Mouse (Mus musculus) forebrain, embryonic 11.5 days (tissue): ENCODE measurements around the gene Slc22a23. TPM values are rescaled to one million over a fixed set of nuclear protein-coding genes. Genes with fewer than 3 reads are reported as not detected.
A peak's percentile ranks its signal among the peaks of the same experiment; 100 is the strongest.

Experiments
- ATAC-seq: fragments of 200-750 bp; cut with Nextera tagmentation; replicated peaks from 2 replicates; pipeline ENCODE4 v1.8.0; 2017; ENCODE audit warnings: moderate TSS enrichment; ENCODE audit not compliant: low FRiP score
- DNase-seq: peaks from one replicate; pipeline ENCODE4 v3.0.0-alpha.2; 2017; ENCODE audit warnings: low spot score
- H3K27ac ChIP-seq: fragments of 300-500 bp; sonication (generic); 2 replicates; pipeline ENCODE4 v1.5.1; 2014; ENCODE audit warnings: low read depth, low read length
- H3K27me3 ChIP-seq: fragments of 300-500 bp; sonication (generic); 2 replicates; pipeline ENCODE4 v1.6.1; 2014; ENCODE audit warnings: mild to moderate bottlenecking, low read length, mixed read lengths; ENCODE audit not compliant: control insufficient read depth, insufficient read depth
- H3K36me3 ChIP-seq: fragments of 300-500 bp; sonication (generic); 2 replicates; pipeline ENCODE4 v1.6.1; 2014; ENCODE audit warnings: mild to moderate bottlenecking, low read length, moderate library complexity, mixed read lengths; ENCODE audit not compliant: control insufficient read depth, insufficient read depth
- H3K4me1 ChIP-seq: fragments of 300-500 bp; sonication (generic); replicated peaks from 2 replicates; pipeline ENCODE4 v1.6.1; 2014; ENCODE audit warnings: low read length, mixed read lengths; ENCODE audit not compliant: control insufficient read depth, insufficient read depth
- H3K4me2 ChIP-seq: fragments of 300-500 bp; sonication (generic); 2 replicates; pipeline ENCODE4 v1.6.1; 2014; ENCODE audit warnings: low read depth, mild to moderate bottlenecking, low read length, moderate library complexity, mixed read lengths; ENCODE audit not compliant: severe bottlenecking
- H3K4me3 ChIP-seq: fragments of 300-500 bp; sonication (generic); 2 replicates; pipeline ENCODE4 v1.5.1; 2014; ENCODE audit warnings: low read depth, low read length
- H3K9ac ChIP-seq: fragments of 300-500 bp; sonication (generic); 2 replicates; pipeline ENCODE4 v1.6.1; 2014; ENCODE audit warnings: low read length
- H3K9me3 ChIP-seq: fragments of 300-500 bp; sonication (generic); 2 replicates; pipeline ENCODE4 v1.6.1; 2016; ENCODE audit warnings: low read length, mixed read lengths; ENCODE audit not compliant: control insufficient read depth
- WGBS: fragments of 180-500 bp; shearing (Covaris S2); extraction: QIAGEN DNeasy Blood & Tissue Kit; methylation state at CpG from one replicate; pipeline ENCODE4 v1.1.7; 2014; 5-methylcytosine and 5-hydroxymethylcytosine counted together
- polyA plus RNA-seq: library from polyadenylated mRNA; unstranded; fragments of >200 nt; fragmentation: Nextera tagmentation; extraction: Ambion mirVana; gene quantifications from 2 replicates; pipeline ENCODE4 v1.2.1, GENCODE M21; 2014

The Slc22a23 gene
- polyA plus RNA-seq, 1 experiment from 2014 or later = 16.9 TPM

- H3K27me3 ChIP-seq = no peaks in the 10 kb centered on the region
- H3K27ac ChIP-seq = no peak overlapping the region
- H3K9me3 ChIP-seq = no peaks in the 10 kb centered on the region
- no peaks in the 10 kb centered on the region for H3K36me3 ChIP-seq
- ATAC-seq (no peak), DNase-seq (no peak)
- H3K4me1 ChIP-seq = peaks cover 8% of the 10 kb centered on the region; the same call in 1 of the 2 replicates
- 87% methylated on average over 3 of the region's 3 CpGs for WGBS
- no peak overlapping the region for H3K4me2 ChIP-seq
- H3K4me3 ChIP-seq = no peak overlapping the region
- no peak overlapping the region for H3K9ac ChIP-seq
These were observed 187.3 kb downstream of the Slc22a23 start for GRCm38 (mm10) chr13:34157596-34158157.

DNA sequence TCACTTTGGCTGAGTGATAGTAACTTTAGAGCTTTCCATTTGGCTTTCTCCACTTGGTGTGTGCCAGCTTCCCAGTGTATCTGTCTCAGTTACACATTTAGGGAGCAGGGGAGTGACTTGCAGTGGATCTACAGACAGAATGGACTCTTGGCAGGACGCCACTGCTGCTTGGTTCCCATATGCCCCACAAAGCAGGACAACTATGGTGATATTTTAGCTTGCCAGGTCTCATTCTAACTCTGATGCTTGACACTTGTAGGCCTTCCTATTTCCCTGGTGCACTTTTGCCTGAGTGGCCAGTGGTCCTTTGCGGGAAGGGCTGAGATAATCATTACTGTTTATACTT lies 188.2 kb downstream of the Slc22a23 start:
- DNase-seq (no peak), ATAC-seq (no peak)
- H3K27ac ChIP-seq = no peak overlapping the region

GRCm38 (mm10) chr13:34156133-34156839 lies 188.7 kb downstream of the Slc22a23 start:
- Histone ChIP-seq H3K4me2 (no peak overlapping the region), H3K36me3 (no peaks in the 10 kb centered on the region), H3K9me3 (no peaks in the 10 kb centered on the region), H3K4me1 (peaks cover 6% of the 10 kb centered on the region; the same call in 1 of the 2 replicates), H3K27ac (no peak overlapping the region), H3K27me3 (no peaks in the 10 kb centered on the region), H3K4me3 (no peak overlapping the region), H3K9ac (no peak overlapping the region)
- 70% methylated on average over 8 of the region's 8 CpGs for whole genome bisulfite sequencing
- no peak for DNase-seq
- no peak for ATAC-seq

More for the DNA sequence above, 188.2 kb downstream of the Slc22a23 start:
- no peaks in the 10 kb centered on the region for H3K27me3 ChIP-seq
- no peak overlapping the region for H3K4me2 ChIP-seq
- peaks cover 6% of the 10 kb centered on the region; the same call in 1 of the 2 replicates for H3K4me1 ChIP-seq
- H3K9me3 ChIP-seq = no peaks in the 10 kb centered on the region
- no peaks in the 10 kb centered on the region for H3K36me3 ChIP-seq
- 85% methylated on average over 2 of the region's 2 CpGs for WGBS
- H3K9ac ChIP-seq = no peak overlapping the region
- H3K4me3 ChIP-seq = no peak overlapping the region

DNA sequence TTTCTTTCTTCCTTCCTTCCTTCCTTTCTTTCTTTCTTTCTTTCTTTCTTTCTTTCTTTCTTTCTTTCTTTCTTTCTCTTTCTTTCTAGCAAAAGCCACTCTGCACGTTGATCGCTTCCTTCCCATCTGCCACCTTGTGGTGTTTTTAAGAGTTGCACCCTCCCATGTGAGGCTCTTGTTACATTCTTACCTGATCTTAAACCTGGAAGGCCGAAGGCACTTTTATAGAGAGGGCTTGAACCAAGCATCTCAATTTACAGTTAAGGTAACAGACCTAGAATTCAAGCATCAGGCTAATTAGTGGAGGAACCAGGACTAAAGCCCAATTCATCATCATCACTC lies 190.1 kb downstream of the Slc22a23 start:
- Histone ChIP-seq H3K36me3 (no peaks in the 10 kb centered on the region), H3K27ac (peak overlapping the region; percentile 43; the same call in 1 of the 2 replicates), H3K9me3 (no peaks in the 10 kb centered on the region), H3K4me3 (no peak overlapping the region), H3K4me1 (peaks cover 15% of the 10 kb centered on the region), H3K4me2 (peak overlapping the region; percentile 21; the same call in 1 of the 2 replicates), H3K9ac (peak overlapping the region; percentile 37; the same call in 1 of the 2 replicates), H3K27me3 (no peaks in the 10 kb centered on the region)
- 41% methylated on average over 3 of the region's 3 CpGs for WGBS
- ATAC-seq (no peak), DNase-seq (peak; percentile 68)

DNA sequence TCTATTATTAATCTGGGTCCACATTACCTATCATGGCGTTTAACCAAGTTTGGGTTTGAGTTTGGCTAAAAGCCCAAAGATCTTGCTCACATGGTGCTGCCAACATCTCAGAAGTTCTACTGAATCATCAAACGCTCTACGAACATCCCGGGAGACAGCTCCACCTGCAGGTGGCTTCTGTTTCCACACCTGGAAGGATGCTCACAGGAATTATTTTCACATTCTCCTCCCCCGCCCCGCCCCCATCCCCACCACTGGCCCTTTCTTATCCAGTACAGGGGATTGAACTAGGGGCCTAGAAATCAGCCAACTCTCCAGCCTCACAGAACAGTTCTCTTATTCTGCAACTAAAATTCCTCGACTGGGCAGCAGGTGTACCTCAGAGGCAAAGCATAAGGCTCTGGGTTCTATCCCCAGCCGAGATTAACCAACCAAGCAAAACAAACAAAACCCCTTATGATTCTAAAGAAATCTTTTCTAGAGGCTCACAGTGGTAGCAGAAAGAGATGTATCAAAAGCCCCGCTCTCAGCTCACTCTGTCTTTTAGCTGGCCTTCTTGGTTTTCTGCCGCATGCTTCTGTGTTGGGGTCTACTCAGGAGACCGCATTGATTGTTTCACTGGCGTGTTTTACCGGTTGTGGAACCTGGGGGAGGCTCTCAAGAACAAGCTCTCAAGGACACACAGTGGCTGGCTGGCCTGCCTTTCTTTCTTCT lies 190.6 kb downstream of the Slc22a23 start:
- ATAC-seq (peak; percentile 64), DNase-seq (peak; percentile 87)
- Histone ChIP-seq H3K27me3 (no peaks in the 10 kb centered on the region), H3K27ac (peak overlapping the region; percentile 43; the same call in 1 of the 2 replicates), H3K9me3 (no peaks in the 10 kb centered on the region), H3K9ac (peak overlapping the region; percentile 37; the same call in 1 of the 2 replicates), H3K4me3 (no peak overlapping the region), H3K4me2 (peak overlapping the region; percentile 21; the same call in 1 of the 2 replicates), H3K36me3 (no peaks in the 10 kb centered on the region), H3K4me1 (peaks cover 20% of the 10 kb centered on the region)
- 47% methylated on average over 13 of the region's 13 CpGs for WGBS

GRCm38 (mm10) chr13:34153254-34154011 lies 191.5 kb downstream of the Slc22a23 start:
- H3K4me3 ChIP-seq = no peak overlapping the region
- H3K27ac ChIP-seq = peak overlapping the region; percentile 41; the same call in 1 of the 2 replicates
- ATAC-seq (no peak), DNase-seq (no peak)
- no peaks in the 10 kb centered on the region for H3K9me3 ChIP-seq
- WGBS = 87% methylated on average over 4 of the region's 5 CpGs
- no peaks in the 10 kb centered on the region for H3K36me3 ChIP-seq
- H3K27me3 ChIP-seq = no peaks in the 10 kb centered on the region
- no peak overlapping the region for H3K9ac ChIP-seq
- H3K4me1 ChIP-seq = peaks cover 22% of the 10 kb centered on the region
- H3K4me2 ChIP-seq = no peak overlapping the region

GRCm38 (mm10) chr13:34152695-34153094 lies 192.3 kb downstream of the Slc22a23 start:
- Histone ChIP-seq H3K9me3 (no peaks in the 10 kb centered on the region), H3K36me3 (no peaks in the 10 kb centered on the region), H3K4me1 (peaks cover 26% of the 10 kb centered on the region), H3K4me3 (no peak overlapping the region), H3K27me3 (no peaks in the 10 kb centered on the region), H3K4me2 (no peak overlapping the region), H3K27ac (no peak overlapping the region), H3K9ac (no peak overlapping the region)
- ATAC-seq (no peak), DNase-seq (no peak)
- 78% methylated on average over 7 of the region's 7 CpGs for WGBS

- no peak overlapping the region for H3K9ac ChIP-seq
- H3K27me3 ChIP-seq = no peaks in the 10 kb centered on the region
- H3K4me1 ChIP-seq = peaks cover 30% of the 10 kb centered on the region
- H3K27ac ChIP-seq = no peak overlapping the region
- H3K9me3 ChIP-seq = no peaks in the 10 kb centered on the region
- DNase-seq (peak; percentile 24), ATAC-seq (no peak)
- no peaks in the 10 kb centered on the region for H3K36me3 ChIP-seq
- 93% methylated on average over 1 of the region's 1 CpGs for WGBS
- H3K4me3 ChIP-seq = no peak overlapping the region
- H3K4me2 ChIP-seq = no peak overlapping the region
These were observed 193.6 kb downstream of the Slc22a23 start for GRCm38 (mm10) chr13:34151425-34151824.
